Mouse (Mus musculus) liver, embryonic 14.5 days (tissue): ENCODE results near the gene Zfp81. TPM values are rescaled to one million over a fixed set of nuclear protein-coding genes. Genes with fewer than 3 reads are reported as not detected.
A peak's percentile ranks its signal among the peaks of the same experiment; 100 is the strongest.
"Not testable (repeated sequence)": the region's sequence is repeated elsewhere in the genome, so short reads cannot be mapped to it uniquely, and the experiment has no call there.

Experiments
- ATAC-seq: fragments of 200-750 bp; cut with Nextera tagmentation; 2 replicates; pipeline ENCODE4 v1.8.0; 2017; ENCODE audit warnings: moderate number of reproducible peaks, mild to moderate bottlenecking, moderate library complexity; ENCODE audit not compliant: insufficient read depth
- DNase-seq, 3 experiments: peaks; one replicate each; pipeline ENCODE4 v3.0.0-alpha.2; 2012 to 2013; ENCODE audit warnings: low read depth in 3 of 3, low spot score in 3 of 3
- H3K27ac ChIP-seq: fragments of 300-500 bp; sonication (generic); 2 replicates; pipeline ENCODE4 v1.5.1; 2014; ENCODE audit warnings: moderate library complexity, mild to moderate bottlenecking, control low read depth, inconsistent platforms
- H3K27me3 ChIP-seq: fragments of 300-500 bp; sonication (generic); 2 replicates; pipeline ENCODE4 v1.6.1; 2014; ENCODE audit warnings: mild to moderate bottlenecking, low read length, moderate library complexity; ENCODE audit not compliant: control insufficient read depth, insufficient read depth
- H3K36me3 ChIP-seq: fragments of 300-500 bp; sonication (generic); replicated peaks from 2 replicates; pipeline ENCODE4 v1.6.1; 2014; ENCODE audit warnings: low read depth; ENCODE audit not compliant: control insufficient read depth, insufficient read depth
- H3K4me1 ChIP-seq, 2 experiments: fragments of 200-500 bp in 1 of 2; fragments of 300-500 bp in 1 of 2; sonication (generic) in 1 of 2; replicated peaks; 2 replicates each; pipeline ENCODE4 v1.6.1; 2012 to 2014; ENCODE audit warnings: antibody characterized with exemption in 1 of 2, inconsistent platforms in 1 of 2, low read length in 1 of 2; ENCODE audit not compliant: control insufficient read depth in 2 of 2, insufficient read depth in 2 of 2
- H3K4me2 ChIP-seq: fragments of 300-500 bp; sonication (generic); 2 replicates; pipeline ENCODE4 v1.6.1; 2014; ENCODE audit warnings: low read depth, mild to moderate bottlenecking, control low read depth, moderate library complexity
- H3K4me3 ChIP-seq, 2 experiments: fragments of 200-500 bp in 1 of 2; fragments of 300-500 bp in 1 of 2; sonication (generic) in 1 of 2; 2 replicates each; pipeline ENCODE4 v1.5.1; 2012 to 2014; ENCODE audit warnings: low read depth in 2 of 2, low read length in 2 of 2, mild to moderate bottlenecking in 2 of 2, control low read depth in 1 of 2, inconsistent platforms in 1 of 2, moderate library complexity in 1 of 2; ENCODE audit not compliant: insufficient read depth in 1 of 2
- H3K9ac ChIP-seq: fragments of 300-500 bp; sonication (generic); replicated peaks from 2 replicates; pipeline ENCODE4 v1.6.1; 2014; ENCODE audit warnings: mild to moderate bottlenecking, control low read depth, moderate library complexity
- H3K9me3 ChIP-seq: fragments of 300-500 bp; sonication (generic); 2 replicates; pipeline ENCODE4 v1.6.1; 2016; ENCODE audit warnings: low read length, mixed read lengths; ENCODE audit not compliant: control insufficient read depth
- CTCF ChIP-seq: IDR thresholded peaks from 2 replicates; pipeline ENCODE4 v1.5.1; 2016; ENCODE audit warnings: antibody characterized with exemption, low read depth, control low read depth
- EP300 ChIP-seq: IDR thresholded peaks from 2 replicates; pipeline ENCODE4 v1.6.1; 2016; ENCODE audit warnings: antibody characterized with exemption, low read depth
- WGBS: fragments of 180-500 bp; shearing (Covaris S2); extraction: QIAGEN DNeasy Blood & Tissue Kit; methylation state at CpG from one replicate; pipeline ENCODE4 v1.1.7; 2014; ENCODE audit not compliant: insufficient replicate concordance; 5-methylcytosine and 5-hydroxymethylcytosine counted together
- polyA plus RNA-seq, 2 experiments: library from polyadenylated mRNA; depleted of rRNA in 1 of 2; stranded (reverse) in 1 of 2; unstranded in 1 of 2; fragments of >200 nt; fragmentation: Nextera tagmentation in 1 of 2; extraction: Ambion mirVana in 1 of 2; gene quantifications; 2 replicates each; pipeline versions ENCODE4 v1.2.1 to v1.2.3; 2012 to 2014

Zfp81 gene
- polyA plus RNA-seq, 2 experiments: 1.8 to 3.1 TPM

- Histone ChIP-seq H3K4me3 (no peak overlapping the region), H3K4me1 (no peaks in the 10 kb centered on the region), H3K36me3 (no peaks in the 10 kb centered on the region), H3K4me2 (no peak overlapping the region), H3K27ac (no peak overlapping the region), H3K27me3 (no peaks in the 10 kb centered on the region), H3K9ac (no peak overlapping the region), H3K9me3 (no peaks in the 10 kb centered on the region)
- WGBS: 69% methylated on average over 3 of the region's 3 CpGs
- ATAC-seq (no peak), DNase-seq (no peak)
- TF ChIP-seq CTCF (no peak), EP300 (no peak)
Measured at GRCm38 (mm10) chr17:33372795-33373194, 14.1 kb upstream of the Zfp81 start.

GRCm38 (mm10) chr17:33352981-33353380 is 5.7 kb downstream of the Zfp81 start:
- no peak for DNase-seq
- WGBS: 55% methylated on average over 1 of the region's 1 CpGs
- TF ChIP-seq EP300 (no peak), CTCF (no peak)
- H3K27ac ChIP-seq: no peak overlapping the region
- no peaks in the 10 kb centered on the region for H3K36me3 ChIP-seq
- H3K9ac ChIP-seq: no peak overlapping the region
- no peak overlapping the region for H3K4me3 ChIP-seq
- H3K9me3 ChIP-seq: no peaks in the 10 kb centered on the region; the same call in 1 of the 2 replicates
- no peak for ATAC-seq
- H3K4me2 ChIP-seq: no peak overlapping the region
- no peaks in the 10 kb centered on the region for H3K27me3 ChIP-seq
- H3K4me1 ChIP-seq: peaks cover 2 to 4% of the 10 kb centered on the region in 2 experiments; a peak in 3 of 4 replicates

DNA sequence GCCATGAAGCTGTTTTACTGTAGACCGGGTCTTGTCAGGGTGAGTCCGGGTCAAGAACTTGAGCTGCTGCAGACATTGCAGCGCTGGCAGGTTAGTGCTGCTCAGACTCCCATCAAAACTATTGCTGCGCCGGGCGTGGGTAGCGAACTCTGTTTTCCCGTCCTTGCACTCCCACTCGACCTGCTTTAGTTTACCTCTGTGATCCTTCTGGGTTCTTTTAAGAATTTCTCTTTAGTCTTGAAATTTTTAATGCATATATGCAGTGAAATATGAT is 68.9 kb downstream of the Zfp81 start:
- H3K9me3 ChIP-seq, H3K36me3 ChIP-seq, H3K9ac ChIP-seq, H3K27ac ChIP-seq, H3K27me3 ChIP-seq, H3K4me1 ChIP-seq, H3K4me3 ChIP-seq, DNase-seq: not testable (repeated sequence)
- peak; percentile 69 for ATAC-seq
- WGBS: no CpG with 5 or more reads among the region's 9 CpGs
- H3K4me2 ChIP-seq: 0 out of 2 replicates have a peak overlapping the region, but pooled peaks have one; percentile 26

DNA sequence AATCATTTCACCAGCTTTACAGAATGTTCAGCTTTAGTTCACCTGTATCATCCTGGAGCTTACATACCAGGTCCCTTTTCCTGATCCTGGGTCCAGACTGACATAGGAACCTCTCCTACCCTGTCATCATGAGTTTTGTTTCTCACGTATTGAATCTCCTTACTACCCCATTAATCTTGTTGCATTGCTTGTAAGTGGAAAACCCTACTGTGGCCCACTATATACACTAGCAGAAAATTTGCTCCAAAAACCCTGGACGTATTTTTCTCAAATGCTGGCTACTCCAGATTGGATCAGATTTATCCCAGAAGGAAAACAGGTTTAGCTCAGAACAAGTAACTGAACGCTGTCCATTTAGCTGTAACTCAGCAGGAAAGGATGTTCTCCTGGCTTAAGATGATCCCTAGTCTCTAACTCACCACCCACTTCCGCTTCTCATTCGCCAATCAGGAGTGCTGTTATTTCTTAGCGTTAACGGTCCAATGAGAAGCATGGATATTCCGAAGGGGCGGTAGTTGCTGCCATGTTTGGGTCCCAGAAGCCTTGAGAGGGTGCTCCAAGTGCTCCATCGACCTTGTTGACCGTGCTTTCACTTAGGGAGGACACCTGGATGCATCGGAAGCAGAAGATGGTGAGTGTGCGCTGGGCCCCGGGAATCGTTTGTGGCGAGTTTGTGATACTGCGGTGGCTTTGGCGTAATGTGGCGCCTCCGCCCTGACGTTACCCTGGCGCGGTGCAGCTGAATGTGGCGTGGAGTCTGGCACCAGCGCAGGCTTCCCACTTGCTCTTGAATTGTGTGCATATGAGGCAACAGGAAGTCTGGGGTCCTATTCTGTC is 69.4 kb downstream of the Zfp81 start, which contains the start of gene Zfp955b:
Gene Zfp955b (plus strand): TSS at position 506 of the 837 bp plus-strand sequence.
- not testable (repeated sequence) for H3K27ac ChIP-seq, H3K36me3 ChIP-seq, H3K9me3 ChIP-seq, H3K9ac ChIP-seq, H3K27me3 ChIP-seq, H3K4me3 ChIP-seq, DNase-seq, H3K4me1 ChIP-seq
- H3K4me2 ChIP-seq: 0 out of 2 replicates have a peak within 1 kb of the TSS, but pooled peaks have one; percentile 26
- WGBS: no CpG with 5 or more reads among the region's 25 CpGs
- ATAC-seq: peak; percentile 97

Other genes starting within 250 kb of the Zfp81 start
- gene Morc2b, start 219.2 kb downstream of the Zfp81 start, polyA plus RNA-seq (2012; rRNA removed): not detected in 2 replicates
- gene Morc2b, start 219.2 kb downstream of the Zfp81 start, polyA plus RNA-seq (2014; fragmentation: Nextera tagmentation; extraction: Ambion mirVana): not detected in 2 replicates
- gene Olfr55, start 190.4 kb downstream of the Zfp81 start, polyA plus RNA-seq (2012; rRNA removed): not detected in 2 replicates
- gene Olfr55, start 190.4 kb downstream of the Zfp81 start, polyA plus RNA-seq (2014; fragmentation: Nextera tagmentation; extraction: Ambion mirVana): not detected in 2 replicates
- not detected in 2 replicates for gene Olfr239, start 167.6 kb downstream of the Zfp81 start, polyA plus RNA-seq (2012; rRNA removed)
- gene Olfr239, start 167.6 kb downstream of the Zfp81 start, polyA plus RNA-seq (2014; fragmentation: Nextera tagmentation; extraction: Ambion mirVana): not detected in 2 replicates
- gene Olfr1564, start 137.2 kb downstream of the Zfp81 start, polyA plus RNA-seq (2012; rRNA removed): 0.01 and 0.03 TPM in 2 replicates
- gene Olfr1564, start 137.2 kb downstream of the Zfp81 start, polyA plus RNA-seq (2014; fragmentation: Nextera tagmentation; extraction: Ambion mirVana): not detected in 2 replicates
- 0.97 and 1.8 TPM in 2 replicates for gene Zfp955a, start 103.7 kb downstream of the Zfp81 start, polyA plus RNA-seq (2012; rRNA removed)
- gene Zfp955a, start 103.7 kb downstream of the Zfp81 start, polyA plus RNA-seq (2014; fragmentation: Nextera tagmentation; extraction: Ambion mirVana): 4.4 TPM in 2 replicates
- not detected in 2 replicates for gene Olfr63, start 94.2 kb downstream of the Zfp81 start, polyA plus RNA-seq (2012; rRNA removed)
- not detected in 2 replicates for gene Olfr63, start 94.2 kb downstream of the Zfp81 start, polyA plus RNA-seq (2014; fragmentation: Nextera tagmentation; extraction: Ambion mirVana)
- gene Zfp955b, start 69.3 kb downstream of the Zfp81 start, polyA plus RNA-seq (2012; rRNA removed): 0.86 and 1.5 TPM in 2 replicates
- 1.4 and 1.6 TPM in 2 replicates for gene Zfp955b, start 69.3 kb downstream of the Zfp81 start, polyA plus RNA-seq (2014; fragmentation: Nextera tagmentation; extraction: Ambion mirVana)
- gene Zfp101, start 35.8 kb upstream of the Zfp81 start, polyA plus RNA-seq (2012; rRNA removed): 5.8 and 9.8 TPM in 2 replicates
- gene Zfp101, start 35.8 kb upstream of the Zfp81 start, polyA plus RNA-seq (2014; fragmentation: Nextera tagmentation; extraction: Ambion mirVana): 6.2 and 6.6 TPM in 2 replicates
- 0.02 and 0.04 TPM in 2 replicates for gene Actl9, start 74.0 kb upstream of the Zfp81 start, polyA plus RNA-seq (2012; rRNA removed)
- gene Actl9, start 74.0 kb upstream of the Zfp81 start, polyA plus RNA-seq (2014; fragmentation: Nextera tagmentation; extraction: Ambion mirVana): not detected in 2 replicates
- 7.3 and 8.6 TPM in 2 replicates for gene Adamts10, start 165.3 kb upstream of the Zfp81 start, polyA plus RNA-seq (2012; rRNA removed)
- 3.6 and 4.3 TPM in 2 replicates for gene Adamts10, start 165.3 kb upstream of the Zfp81 start, polyA plus RNA-seq (2014; fragmentation: Nextera tagmentation; extraction: Ambion mirVana)
- gene Myo1f, start 196.8 kb upstream of the Zfp81 start, polyA plus RNA-seq (2012; rRNA removed): 3.2 and 4.5 TPM in 2 replicates
- 4.7 and 5.9 TPM in 2 replicates for gene Myo1f, start 196.8 kb upstream of the Zfp81 start, polyA plus RNA-seq (2014; fragmentation: Nextera tagmentation; extraction: Ambion mirVana)